Mouse (Mus musculus): ENCODE data around the gene Timmdc1.

- TF ChIP-seq CTCF (IDR thresholded peaks at IDR 0.05; ENCODE audit: borderline replicate concordance, control insufficient read depth, extremely low read depth, insufficient read depth, low read length, poor library complexity) (no peak), POLR2A (IDR thresholded peaks at IDR 0.05; ENCODE audit: control insufficient read depth, extremely low read depth, insufficient read depth, low read length, poor library complexity) (no peak)
These were observed 68.5 kb downstream of the Timmdc1 start for GRCm38 (mm10) chr16:38453952-38454351.

Measured in thymus, adult 2 months (tissue).